Mouse (Mus musculus): Measurements from ENCODE around the gene Rd3l.

The Rd3l gene

GRCm38 (mm10) chr12:111966683-111967173 lies 14.4 kb downstream of the Rd3l start, which contains the start of gene Atp5mpl:
TSS of gene Atp5mpl (minus strand) at chr12:111966977.
- CTCF ChIA-PET = interaction anchor here (0.7 kb wide), 1 partner anchor 63 kb away, joined by 5 read pairs; no protein-coding TSS in a partner anchor

- CTCF ChIA-PET = no interaction called here
Measured at GRCm38 (mm10) chr12:111963339-111963738, 17.8 kb downstream of the Rd3l start.

GRCm38 (mm10) chr12:111958101-111958865 lies 22.8 kb downstream of the Rd3l start:
- CTCF ChIA-PET = interaction anchor here (0.7 to 0.8 kb wide), 2 partner anchors 21 to 37 kb away, joined by 10 to 12 read pairs; no protein-coding TSS in a partner anchor

- CTCF ChIA-PET = no interaction called here
Measured at GRCm38 (mm10) chr12:111956173-111956572, 24.9 kb downstream of the Rd3l start.

DNA sequence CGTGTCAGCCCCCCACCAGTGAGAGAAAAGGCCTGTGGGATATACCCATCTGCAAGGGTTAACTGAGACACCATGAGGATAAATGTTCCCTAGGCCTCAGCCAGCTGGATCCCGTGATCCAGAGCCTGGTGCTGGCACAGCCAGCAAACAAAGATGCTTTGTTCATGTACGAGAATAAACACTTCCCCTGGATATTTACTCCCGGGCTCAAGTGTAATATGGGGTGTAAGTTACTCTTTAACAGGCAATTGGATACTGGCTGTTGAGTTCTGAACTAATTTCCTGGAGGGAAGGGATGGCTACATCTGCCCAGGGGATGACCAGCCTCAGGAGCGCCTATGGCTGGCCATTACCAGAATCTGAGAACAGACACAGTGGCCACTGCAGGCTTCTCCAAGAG lies 29.4 kb downstream of the Rd3l start:
- CTCF ChIA-PET = no interaction called here

GRCm38 (mm10) chr12:111950486-111950885 lies 30.6 kb downstream of the Rd3l start:
- CTCF ChIA-PET = no interaction called here

DNA sequence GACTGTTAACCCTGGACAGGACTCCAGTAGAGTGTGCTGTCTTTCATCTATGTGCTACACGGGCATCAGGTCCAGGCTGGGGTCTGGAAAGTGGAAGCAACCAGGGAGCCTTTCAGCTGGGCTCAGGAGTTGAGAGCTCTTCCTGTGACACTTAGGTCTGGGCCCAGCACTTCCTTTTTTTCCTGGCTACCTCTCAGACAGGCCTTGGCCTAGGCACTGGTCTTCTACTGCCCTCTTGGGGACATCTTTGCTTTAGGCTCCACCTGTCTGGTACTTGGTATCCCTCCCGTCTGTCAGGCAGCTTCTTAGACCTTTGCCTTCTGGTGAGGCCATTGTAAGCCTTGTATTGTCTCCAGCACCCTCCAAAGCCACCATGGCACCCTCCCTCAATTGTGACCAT lies 34.4 kb downstream of the Rd3l start:
- CTCF ChIA-PET = interaction anchor here (0.5 to 1.0 kb wide), 2 partner anchors 65 to 69 kb away, joined by 3 to 5 read pairs; no protein-coding TSS in a partner anchor

DNA sequence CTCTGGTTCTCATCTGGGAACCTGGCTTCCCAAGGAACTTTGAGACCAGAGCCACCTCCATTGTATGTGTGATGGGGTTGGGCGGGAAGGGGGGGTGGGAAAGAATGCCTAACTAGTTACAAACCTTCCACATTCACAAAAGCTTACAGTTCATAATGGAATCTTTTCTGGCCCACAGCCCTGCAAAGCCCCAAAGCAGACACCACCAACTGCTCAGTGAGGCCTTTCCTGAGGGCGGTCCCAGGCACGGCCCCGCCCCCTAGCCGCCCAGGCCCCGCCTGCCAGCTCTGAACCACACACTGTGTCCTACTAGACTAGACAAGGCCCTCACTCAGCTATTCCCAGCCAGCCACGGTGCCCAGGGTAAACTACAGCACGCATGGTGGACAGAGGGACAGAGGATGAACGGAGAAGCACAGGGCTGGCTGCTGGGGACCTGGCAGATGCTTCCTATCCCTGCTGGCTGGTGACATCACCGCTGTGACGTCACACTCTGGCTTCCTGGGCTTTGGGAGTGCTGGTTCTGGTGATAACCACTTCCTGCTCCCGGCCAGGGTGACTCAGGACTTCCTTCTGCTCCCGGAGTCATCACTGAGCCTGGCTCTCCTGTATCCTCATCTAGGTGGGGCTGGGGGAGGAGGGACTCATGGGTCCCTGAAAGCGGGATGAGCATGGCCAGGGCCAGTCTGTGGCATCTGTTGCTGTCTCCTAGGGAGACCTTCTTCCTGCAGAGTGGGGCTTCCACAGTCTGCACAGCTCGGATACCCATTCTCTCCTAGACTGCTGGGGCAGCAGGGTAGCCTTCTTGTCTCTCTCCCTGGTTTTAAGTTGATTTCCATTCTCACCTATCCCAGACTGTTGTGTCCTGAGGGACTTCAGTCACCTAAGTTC lies 35.1 kb downstream of the Rd3l start:
- CTCF ChIA-PET = interaction anchor here (0.5 to 1.0 kb wide), 2 partner anchors 64 to 68 kb away, joined by 3 to 5 read pairs; no protein-coding TSS in a partner anchor

- CTCF ChIA-PET = no interaction called here
Measured at GRCm38 (mm10) chr12:111945115-111945514, 36.0 kb downstream of the Rd3l start.

DNA sequence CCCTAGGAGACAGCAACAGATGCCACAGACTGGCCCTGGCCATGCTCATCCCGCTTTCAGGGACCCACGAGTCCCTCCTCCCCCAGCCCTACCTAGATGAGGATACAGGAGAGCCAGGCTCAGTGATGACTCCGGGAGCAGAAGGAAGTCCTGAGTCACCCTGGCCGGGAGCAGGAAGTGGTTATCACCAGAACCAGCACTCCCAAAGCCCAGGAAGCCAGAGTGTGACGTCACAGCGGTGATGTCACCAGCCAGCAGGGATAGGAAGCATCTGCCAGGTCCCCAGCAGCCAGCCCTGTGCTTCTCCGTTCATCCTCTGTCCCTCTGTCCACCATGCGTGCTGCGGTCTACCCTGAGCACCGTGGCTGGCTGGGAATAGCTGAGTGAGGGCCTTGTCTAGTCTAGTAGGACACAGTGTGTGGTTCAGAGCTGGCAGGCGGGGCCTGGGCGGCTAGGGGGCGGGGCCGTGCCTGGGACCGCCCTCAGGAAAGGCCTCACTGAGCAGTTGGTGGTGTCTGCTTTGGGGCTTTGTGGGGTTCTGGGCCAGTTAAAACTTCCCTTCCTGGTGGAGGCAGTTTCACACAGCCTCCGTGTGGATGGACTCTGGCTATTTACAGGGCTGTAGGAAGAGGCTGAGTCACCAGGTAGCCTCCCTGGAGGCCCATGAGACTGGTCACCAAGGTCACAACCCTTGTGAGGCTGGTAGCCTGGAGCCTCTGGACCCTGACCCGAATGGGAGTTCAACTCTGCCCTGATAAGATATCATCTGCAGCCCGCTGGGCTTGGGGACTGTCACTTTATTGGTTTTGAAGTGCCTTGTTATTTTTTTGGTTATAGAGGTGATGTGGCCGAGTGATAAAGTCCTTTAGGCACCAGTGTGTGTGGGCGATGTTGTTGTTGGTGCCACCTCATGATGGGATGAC lies 36.8 kb downstream of the Rd3l start:
- CTCF ChIA-PET = interaction anchor here (0.6 kb wide), 1 partner anchor 288 kb away, joined by 5 read pairs; no protein-coding TSS in a partner anchor

GRCm38 (mm10) chr12:111943421-111944064 lies 37.6 kb downstream of the Rd3l start:
- CTCF ChIA-PET = no interaction called here

GRCm38 (mm10) chr12:111938623-111939177 lies 42.4 kb downstream of the Rd3l start:
- CTCF ChIA-PET = no interaction called here

- CTCF ChIA-PET = no interaction called here
Measured at GRCm38 (mm10) chr12:111936706-111937550, 44.2 kb downstream of the Rd3l start.

GRCm38 (mm10) chr12:111933971-111934370 lies 47.1 kb downstream of the Rd3l start:
- CTCF ChIA-PET = no interaction called here

DNA sequence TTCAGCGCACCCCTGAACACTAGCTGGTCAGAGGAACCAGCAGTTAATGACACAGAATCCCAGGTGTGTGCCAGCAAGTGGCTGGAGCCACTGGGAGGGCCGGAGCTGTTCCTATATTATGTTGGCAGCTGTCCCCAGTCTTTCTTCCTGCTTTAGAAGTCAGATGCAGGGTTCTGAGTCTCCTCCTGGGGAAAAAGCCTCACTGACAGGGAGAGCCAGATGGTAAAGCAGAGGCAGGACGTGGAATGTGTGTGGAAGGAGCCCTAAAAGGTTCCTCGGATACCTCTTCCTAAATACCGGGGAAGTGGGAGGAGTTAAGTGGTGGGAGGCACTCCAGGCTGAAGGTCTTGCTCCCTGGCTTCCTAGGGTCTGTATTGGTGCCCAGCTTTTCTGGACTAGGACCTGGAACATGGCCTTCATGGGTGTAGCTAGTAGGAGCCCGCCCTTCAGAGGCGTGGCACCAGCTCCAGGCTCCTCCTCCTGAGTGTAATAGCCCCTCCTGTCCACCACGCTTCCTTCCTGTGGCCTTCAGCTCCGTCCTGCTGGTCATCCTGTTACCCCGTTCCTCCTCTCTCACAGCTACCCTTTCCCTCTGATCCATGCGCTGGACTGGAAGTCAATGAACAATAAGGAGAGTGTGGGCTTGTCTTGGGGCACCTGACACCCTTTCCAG lies 47.9 kb downstream of the Rd3l start:
- CTCF ChIA-PET = no interaction called here

DNA sequence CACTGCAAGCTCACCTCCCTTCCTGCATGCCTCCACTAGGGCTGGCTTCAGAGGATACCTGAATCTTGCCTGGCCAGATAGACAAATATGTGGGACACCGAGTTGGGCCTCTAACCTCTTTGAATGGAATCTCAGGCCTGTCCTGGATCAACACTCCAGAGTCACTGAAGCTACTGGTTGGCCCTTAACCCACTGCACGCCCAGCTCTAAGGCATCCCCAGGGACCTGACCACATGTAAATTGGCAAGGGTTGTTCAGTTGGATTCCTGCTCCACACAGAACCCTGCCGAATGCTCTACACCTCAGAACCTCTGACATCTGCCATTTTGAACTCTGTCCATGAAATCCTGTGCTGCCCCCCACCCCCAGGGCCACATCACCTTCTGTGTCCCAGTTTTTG lies 48.6 kb downstream of the Rd3l start:
- CTCF ChIA-PET = no interaction called here

DNA sequence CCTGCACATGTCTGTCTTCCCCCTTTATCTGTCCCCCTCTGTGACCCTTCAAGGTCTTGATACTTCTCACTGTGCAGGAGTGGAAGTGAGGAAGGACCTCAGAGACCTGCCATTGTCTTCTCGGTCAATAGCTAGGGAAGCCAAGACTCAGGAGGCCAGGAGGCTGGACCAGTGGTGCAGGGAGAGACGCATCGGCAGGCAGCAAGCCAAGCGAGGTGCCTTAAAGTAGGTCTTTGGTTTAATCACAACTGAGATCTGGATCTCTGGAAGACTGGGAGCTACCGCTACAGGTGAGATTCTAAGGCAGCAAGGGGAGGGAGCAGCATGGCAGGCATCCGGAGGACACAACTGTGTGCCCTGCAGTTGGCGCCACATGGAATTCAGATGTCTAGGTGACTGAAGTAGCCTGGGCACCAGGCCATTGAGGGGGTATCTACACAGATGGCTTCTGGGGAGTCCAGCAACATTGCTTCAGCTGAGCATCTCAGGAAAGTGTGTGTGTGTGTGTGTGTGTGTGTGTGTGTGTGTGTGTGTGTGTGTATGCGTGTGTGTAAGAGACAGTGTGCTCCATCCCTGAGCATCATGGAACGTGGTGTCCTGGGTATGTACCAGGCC lies 49.6 kb downstream of the Rd3l start:
- CTCF ChIA-PET = no interaction called here

Data from spleen, embryonic (tissue).